Mouse (Mus musculus) heart, postnatal 14 days (tissue): Measurements from ENCODE around the gene Golga4. TPM values are rescaled to one million over a fixed set of nuclear protein-coding genes. Genes with fewer than 3 reads are reported as not detected.

Experiments
- DNase-seq, 2 experiments: peaks; one replicate each; pipeline ENCODE4 v3.0.0; 2021 to 2022
- intact Hi-C: fragments of 180-260 bp; cut with DNase I; formaldehyde crosslinking; loops from one replicate; pipeline ENCODE4 v1.15.1; 2025
- total RNA-seq, 2 experiments: library from RNA; stranded (reverse); gene quantifications; 2 replicates each; pipeline ENCODE4 v1.2.3; 2021

Gene Golga4
- total RNA-seq, 2 experiments from 2014 or later: 180 to 187 TPM

- DNase-seq: peak; percentile 50 to 66
- intact Hi-C loops: loop anchor here (2.0 to 5.0 kb wide), 2 partner anchors 336 to 436 kb away; partner anchors contain the start of gene Cmc1
Observed at GRCm38 (mm10) chr9:118488138-118488895, 17.8 kb upstream of the Golga4 start.

GRCm38 (mm10) chr9:118488896-118489578 is 17.0 kb upstream of the Golga4 start:
- no peak for DNase-seq
- intact Hi-C loops: loop anchor here (1.0 to 5.0 kb wide), 3 partner anchors 337 to 436 kb away; partner anchors contain the start of gene Cmc1

- peak; percentile 82 to 85 for DNase-seq
- intact Hi-C loops: loop anchor here (1.0 to 5.0 kb wide), 3 partner anchors 337 to 437 kb away; partner anchors contain the start of gene Cmc1
Observed at GRCm38 (mm10) chr9:118489579-118490019, 16.5 kb upstream of the Golga4 start.

- intact Hi-C loops: no loop called here
- no peak for DNase-seq
Observed at GRCm38 (mm10) chr9:118491195-118491594, 14.9 kb upstream of the Golga4 start.

- intact Hi-C loops: no loop called here
- DNase-seq: no peak
Observed at GRCm38 (mm10) chr9:118492932-118493698, 13.0 kb upstream of the Golga4 start.

GRCm38 (mm10) chr9:118494106-118494505 is 12.0 kb upstream of the Golga4 start:
- intact Hi-C loops: no loop called here
- DNase-seq: no peak

GRCm38 (mm10) chr9:118495933-118496332 is 10.1 kb upstream of the Golga4 start:
- intact Hi-C loops: no loop called here
- no peak for DNase-seq

- no peak for DNase-seq
- intact Hi-C loops: no loop called here
Observed at GRCm38 (mm10) chr9:118496952-118497351, 9.1 kb upstream of the Golga4 start.

GRCm38 (mm10) chr9:118498061-118498460 is 8.0 kb upstream of the Golga4 start:
- intact Hi-C loops: no loop called here
- DNase-seq: no peak

GRCm38 (mm10) chr9:118500963-118501362 is 5.1 kb upstream of the Golga4 start:
- no peak for DNase-seq
- intact Hi-C loops: no loop called here

GRCm38 (mm10) chr9:118504656-118505055 is 1.4 kb upstream of the Golga4 start:
- DNase-seq: no peak
- intact Hi-C loops: no loop called here

- DNase-seq: peak; percentile 55 to 60
- intact Hi-C loops: no loop called here
Observed at GRCm38 (mm10) chr9:118506404-118507231, 551 bp downstream of the Golga4 start.

GRCm38 (mm10) chr9:118507552-118507951 is 1.5 kb downstream of the Golga4 start:
- intact Hi-C loops: no loop called here
- DNase-seq: no peak

- intact Hi-C loops: no loop called here
- no peak for DNase-seq
Observed at GRCm38 (mm10) chr9:118508601-118509000, 2.5 kb downstream of the Golga4 start.

GRCm38 (mm10) chr9:118510941-118511690 is 5.0 kb downstream of the Golga4 start:
- intact Hi-C loops: no loop called here
- no peak for DNase-seq

- intact Hi-C loops: no loop called here
- no peak for DNase-seq
Observed at GRCm38 (mm10) chr9:118512681-118513233, 6.7 kb downstream of the Golga4 start.

- DNase-seq: no peak
- intact Hi-C loops: no loop called here
Observed at GRCm38 (mm10) chr9:118515476-118515875, 9.4 kb downstream of the Golga4 start.

- intact Hi-C loops: no loop called here
Observed at GRCm38 (mm10) chr9:118516162-118516561, 10.1 kb downstream of the Golga4 start.

GRCm38 (mm10) chr9:118517619-118518018 is 11.6 kb downstream of the Golga4 start:
- intact Hi-C loops: no loop called here
- no peak for DNase-seq

More at GRCm38 (mm10) chr9:118516162-118516561, 10.1 kb downstream of the Golga4 start:
- no peak for DNase-seq
